Mouse (Mus musculus): ENCODE measurements around the gene Babam1. TPM values are rescaled to one million over a fixed set of nuclear protein-coding genes. Genes with fewer than 3 reads are reported as not detected.

Gene Babam1
- 107 TPM for total RNA-seq (2023)

DNA sequence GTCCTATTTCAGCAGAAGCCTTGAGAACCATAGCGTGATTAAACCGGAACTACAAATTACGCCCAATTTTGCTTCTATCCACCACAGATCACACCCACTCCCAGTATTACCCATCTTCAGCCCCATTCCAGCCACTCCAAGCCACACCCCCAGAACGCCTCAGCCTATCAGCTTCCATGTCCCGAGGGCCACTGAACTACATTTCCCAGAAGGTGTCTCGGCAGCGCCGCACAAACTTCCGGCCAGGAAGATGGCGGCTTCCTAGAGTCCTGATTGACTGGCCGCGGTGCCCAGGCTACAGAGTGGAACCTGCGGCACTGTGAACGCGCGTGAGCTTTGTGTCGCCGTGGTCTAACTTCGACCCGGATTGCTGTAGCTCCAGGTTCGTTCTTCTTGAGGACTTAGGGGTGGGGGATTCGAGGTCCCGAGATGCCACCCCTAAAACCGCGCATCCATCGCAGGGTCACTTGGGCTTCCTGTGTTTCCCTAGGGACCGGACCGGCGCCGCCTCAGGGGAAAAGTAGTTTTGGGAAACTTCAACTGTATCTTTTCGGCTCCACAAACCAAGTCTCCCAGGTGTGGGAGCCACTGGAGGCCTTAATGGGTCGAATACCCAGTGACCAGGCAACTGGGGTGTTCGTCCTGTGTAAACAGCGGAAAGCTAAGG, at the start of gene Babam1:
Babam1 (plus strand) TSS at position 223 of the 667 bp plus-strand sequence.

DNA sequence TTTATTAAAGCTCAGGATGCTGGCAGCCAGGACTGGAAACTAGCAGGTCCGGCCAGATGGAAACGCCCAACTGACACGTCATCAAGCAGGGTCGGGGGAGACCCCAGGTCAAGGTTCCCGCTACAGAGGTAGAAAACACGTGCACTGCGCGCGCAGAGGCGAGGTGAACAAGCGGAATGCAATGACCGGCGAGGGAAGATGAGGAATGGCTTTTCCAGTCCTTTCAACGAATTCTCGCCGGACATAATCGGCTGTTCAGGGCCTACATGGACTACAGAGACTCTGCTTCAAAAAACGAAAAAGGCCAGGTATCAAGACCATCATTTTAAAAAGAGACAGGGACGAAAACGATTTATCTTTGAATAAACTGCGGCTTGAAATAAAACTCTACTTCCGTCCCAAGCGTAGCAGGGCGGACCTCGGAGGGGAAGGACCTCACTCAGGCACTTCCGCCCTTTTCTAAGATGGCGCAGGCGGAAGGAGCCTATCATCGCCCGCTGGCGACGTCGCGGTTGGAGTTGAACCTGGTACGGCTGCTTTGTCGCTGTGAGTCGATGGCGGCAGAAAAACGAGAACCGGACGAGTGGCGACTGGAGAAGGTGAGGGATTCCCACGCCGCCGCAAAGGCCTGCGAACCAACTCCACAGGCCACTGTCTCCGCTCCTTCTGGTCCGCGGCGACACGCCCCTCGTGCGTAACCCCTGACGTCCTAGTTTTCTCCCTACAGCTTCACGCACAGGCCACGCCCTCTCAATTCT, 29.7 kb upstream of the Babam1 start, which contains the start of gene Use1:
Use1 (plus strand) TSS at position 78 of the 758 bp plus-strand sequence.

DNA sequence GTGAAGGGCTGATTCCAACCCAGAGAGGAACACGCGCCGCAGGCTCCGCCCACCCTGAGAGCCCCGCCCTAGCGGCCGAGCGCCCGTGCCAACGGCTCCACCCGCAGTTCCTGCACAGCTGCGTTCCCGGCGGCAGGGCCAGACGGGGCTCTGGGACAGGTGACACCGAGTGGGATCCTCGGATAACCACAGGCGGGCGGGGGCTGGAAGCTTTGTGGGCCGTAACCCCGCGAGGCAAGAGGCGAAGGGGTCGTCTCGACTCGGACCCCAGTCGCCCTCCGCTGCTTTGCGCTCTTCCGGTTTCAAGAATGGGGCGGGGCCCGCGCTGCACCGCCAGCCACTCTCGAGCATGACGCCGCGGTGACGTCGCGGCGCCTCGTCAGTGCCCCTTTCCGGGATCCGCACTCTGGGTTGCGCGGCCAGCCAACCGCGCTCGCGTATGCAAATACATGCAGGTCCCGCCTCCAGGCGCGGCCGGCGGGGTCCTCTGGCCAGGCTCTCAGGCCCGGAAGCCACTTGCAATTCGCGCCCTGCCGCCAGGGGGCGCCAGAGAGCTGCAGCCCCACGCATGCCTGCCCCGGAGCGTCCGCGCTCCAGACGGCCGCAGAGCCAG, 25.3 kb upstream of the Babam1 start, which contains the start of gene Ocel1:
Ocel1 (plus strand) TSS at position 63 of the 613 bp plus-strand sequence.

DNA sequence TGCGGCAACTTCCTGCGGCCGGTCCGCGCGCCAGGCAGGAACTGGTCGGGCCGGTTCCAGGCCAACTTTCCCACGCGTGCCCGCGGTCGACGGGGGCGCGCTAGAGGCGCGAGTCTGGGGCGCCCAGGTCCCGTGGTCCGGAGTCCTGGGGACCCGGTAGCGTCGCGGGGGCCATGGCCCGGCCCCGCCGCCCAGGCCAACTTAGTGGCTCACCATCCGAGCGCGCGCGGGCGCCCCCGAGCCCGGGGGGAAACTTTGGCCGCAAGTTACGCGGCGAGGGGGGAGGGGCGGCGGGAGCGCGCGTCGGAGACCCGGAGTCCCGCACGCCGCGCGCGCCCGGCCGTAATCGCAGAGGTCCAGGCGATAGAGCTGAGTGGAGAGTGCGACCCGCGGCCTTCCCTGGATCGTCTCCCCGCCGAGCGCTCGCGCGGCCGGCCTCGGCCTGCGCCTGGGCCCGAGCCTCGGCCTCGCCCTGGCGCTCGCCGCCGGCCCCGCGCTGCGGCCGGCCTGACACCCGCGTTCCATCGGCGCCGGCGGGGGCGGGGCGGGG, 15.2 kb upstream of the Babam1 start, which contains the start of gene Nr2f6:
Nr2f6 (minus strand) TSS at position 540 of the 550 bp plus-strand sequence.

DNA sequence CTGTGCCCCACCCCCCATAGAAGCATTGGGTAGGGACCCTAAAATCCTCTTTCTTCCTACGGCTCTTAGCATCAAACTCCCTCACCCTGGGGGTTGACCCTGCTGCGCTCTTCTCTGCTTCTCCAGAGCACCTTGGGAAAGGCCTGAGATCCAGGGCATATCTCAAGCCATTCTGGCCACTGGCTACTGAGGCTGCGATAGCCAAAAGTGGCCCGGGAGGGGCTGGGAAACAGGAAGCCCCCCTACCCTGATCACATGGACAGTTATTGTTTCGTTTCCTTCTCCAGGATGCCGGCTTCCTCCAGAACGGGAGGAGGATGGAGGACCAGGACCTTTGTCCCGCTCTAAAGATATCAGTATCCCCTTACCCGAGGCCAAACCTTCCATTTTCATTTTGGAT, 1.0 kb upstream of the Babam1 start, which contains the start of gene Ushbp1:
Ushbp1 (minus strand) TSS at position 174 of the 400 bp plus-strand sequence.

DNA sequence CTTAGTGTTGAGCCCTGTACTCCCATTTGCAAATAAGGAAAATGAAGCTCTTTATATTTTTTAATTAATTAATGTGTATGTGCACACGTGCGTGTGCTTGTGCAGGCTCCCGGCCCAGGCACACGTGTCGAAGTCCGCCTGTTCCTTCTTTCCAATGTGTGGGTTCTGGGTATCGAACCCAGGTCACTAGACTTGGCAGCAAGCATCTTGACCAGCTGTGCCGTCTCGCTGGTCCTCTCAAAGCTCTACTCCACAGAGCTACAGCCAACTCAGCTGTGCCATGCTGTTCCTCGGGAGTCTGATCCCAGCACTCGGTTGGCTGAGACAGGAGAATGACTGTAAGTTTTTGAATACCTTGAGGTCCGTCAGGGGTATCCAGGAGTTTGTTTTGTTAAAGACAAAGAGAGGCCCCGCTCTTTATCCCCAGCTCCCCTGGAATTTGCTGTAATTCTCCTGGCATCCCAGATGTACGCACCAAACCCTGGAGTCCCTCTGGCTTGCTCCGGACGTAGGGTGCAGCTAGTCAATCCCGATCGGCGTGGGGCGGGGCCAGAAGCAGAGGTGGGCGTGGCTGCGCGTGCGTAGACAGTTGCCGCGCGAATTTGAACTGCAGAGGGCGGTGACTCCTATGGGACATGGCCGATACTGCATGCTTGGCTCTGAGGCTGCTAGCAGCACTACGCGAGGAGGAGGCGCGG, 8.9 kb downstream of the Babam1 start, which contains the start of gene Ankle1:
Ankle1 (plus strand) TSS at position 610 of the 698 bp plus-strand sequence.

Other genes starting within 250 kb of the Babam1 start
- gene Myo9b, start 124.1 kb upstream of the Babam1 start, total RNA-seq (2023), result 140 TPM
- 27.1 TPM for gene Haus8, start 123.9 kb upstream of the Babam1 start, total RNA-seq (2023)
- gene Use1, start 30.0 kb upstream of the Babam1 start, total RNA-seq (2023), result 295 TPM
- 19.0 TPM for gene Ocel1, start 25.6 kb upstream of the Babam1 start, total RNA-seq (2023)
- 4.8 TPM for gene Nr2f6, start 14.9 kb upstream of the Babam1 start, total RNA-seq (2023)
- gene Ushbp1, start 1.1 kb upstream of the Babam1 start, total RNA-seq (2023), result 0.47 TPM
- 1.6 TPM for gene Ankle1, start 9.1 kb downstream of the Babam1 start, total RNA-seq (2023)
- 94.1 TPM for gene Abhd8, start 66.8 kb downstream of the Babam1 start, total RNA-seq (2023)
- 33.8 TPM for gene Mrpl34, start 68.1 kb downstream of the Babam1 start, total RNA-seq (2023)
- gene Dda1, start 72.3 kb downstream of the Babam1 start, total RNA-seq (2023), result 106 TPM
- 22.8 TPM for gene Ano8, start 89.1 kb downstream of the Babam1 start, total RNA-seq (2023)
- gene Gtpbp3, start 91.2 kb downstream of the Babam1 start, total RNA-seq (2023), result 15.5 TPM
- gene Plvap, start 114.9 kb downstream of the Babam1 start, total RNA-seq (2023), result 2.1 TPM
- not detected for gene Ccdc194, start 128.8 kb downstream of the Babam1 start, total RNA-seq (2023)
- 38.1 TPM for gene Bst2, start 140.6 kb downstream of the Babam1 start, total RNA-seq (2023)
- 32.3 TPM for gene Mvb12a, start 146.1 kb downstream of the Babam1 start, total RNA-seq (2023)
- gene Tmem221, start 162.0 kb downstream of the Babam1 start, total RNA-seq (2023), result 0.83 TPM
- not detected for gene Nxnl1, start 169.7 kb downstream of the Babam1 start, total RNA-seq (2023)
- 6.5 TPM for gene Slc27a1, start 172.0 kb downstream of the Babam1 start, total RNA-seq (2023)
- 50.8 TPM for gene Pgls, start 195.3 kb downstream of the Babam1 start, total RNA-seq (2023)
- gene Fam129c, start 200.8 kb downstream of the Babam1 start, total RNA-seq (2023), result 8.0 TPM
- 56.7 TPM for gene Colgalt1, start 214.1 kb downstream of the Babam1 start, total RNA-seq (2023)

Measured in CD4-positive naive resting alpha-beta T cell, adult 57 days (primary cell).